Mouse (Mus musculus): Measurements from ENCODE around the gene Glrx5. TPM values are rescaled to one million over a fixed set of nuclear protein-coding genes. Genes with fewer than 3 reads are reported as not detected.

The Glrx5 gene
- polyA plus RNA-seq, 1 experiment = 69.7 TPM

DNA sequence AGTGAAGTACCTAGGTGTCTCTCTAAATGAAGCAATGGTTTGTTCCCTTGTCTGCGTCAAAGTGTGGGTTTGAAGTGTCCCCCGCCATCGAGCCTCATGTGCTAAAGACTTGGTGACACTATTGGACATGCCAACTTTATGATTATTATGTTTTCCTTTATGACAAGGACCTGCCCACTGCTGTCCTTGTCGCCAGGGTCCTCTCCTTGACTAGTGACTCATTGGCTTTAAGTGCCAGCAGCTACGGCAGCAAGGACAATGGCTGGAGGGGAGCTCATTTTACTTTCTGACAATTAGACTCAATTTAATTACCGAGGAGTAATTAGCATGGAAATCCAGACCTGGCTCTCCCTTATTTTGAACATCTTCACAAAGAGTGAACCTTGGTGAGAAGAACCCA, 52.3 kb downstream of the Glrx5 start:
- no peak for TF ChIP-seq POLR2A (IDR thresholded peaks at IDR 0.05; ENCODE audit: extremely low read depth, insufficient read depth, low read length)
- no peak for TF ChIP-seq CTCF (IDR thresholded peaks at IDR 0.05; ENCODE audit: extremely low read depth, insufficient read depth, low read length)
- no peak overlapping the region for H3K4me3 ChIP-seq (ENCODE audit: insufficient read depth, low read length)
- H3K27ac ChIP-seq (ENCODE audit: insufficient read depth, low read length) = no peak overlapping the region
- no peaks in the 10 kb centered on the region for H3K4me1 ChIP-seq (ENCODE audit: control insufficient read depth, insufficient read depth, low read length)

DNA sequence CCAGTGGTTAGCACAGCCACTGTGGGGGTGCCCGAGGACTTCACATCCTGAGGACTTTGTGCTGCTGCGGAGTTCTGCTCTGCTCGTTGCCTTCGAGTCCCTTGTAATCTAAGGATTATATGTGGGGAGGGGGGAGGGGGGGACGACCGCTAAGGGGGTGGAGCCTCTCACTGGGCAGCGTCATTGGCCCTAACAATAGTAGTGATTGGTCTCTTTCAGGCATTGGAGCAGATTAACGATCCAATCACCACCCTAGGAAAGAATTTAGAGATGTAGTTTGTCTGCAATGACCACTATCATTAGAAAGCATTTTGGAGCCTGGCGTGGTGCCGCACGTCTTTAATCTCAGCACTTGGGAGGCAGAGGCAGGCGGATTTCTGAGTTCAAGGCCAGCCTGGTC, 52.8 kb downstream of the Glrx5 start:
- Histone ChIP-seq H3K27ac (ENCODE audit: insufficient read depth, low read length) (no peak overlapping the region), H3K4me3 (ENCODE audit: insufficient read depth, low read length) (no peak overlapping the region), H3K4me1 (ENCODE audit: control insufficient read depth, insufficient read depth, low read length) (no peaks in the 10 kb centered on the region)
- TF ChIP-seq POLR2A (IDR thresholded peaks at IDR 0.05; ENCODE audit: extremely low read depth, insufficient read depth, low read length) (no peak), CTCF (IDR thresholded peaks at IDR 0.05; ENCODE audit: extremely low read depth, insufficient read depth, low read length) (no peak)

DNA sequence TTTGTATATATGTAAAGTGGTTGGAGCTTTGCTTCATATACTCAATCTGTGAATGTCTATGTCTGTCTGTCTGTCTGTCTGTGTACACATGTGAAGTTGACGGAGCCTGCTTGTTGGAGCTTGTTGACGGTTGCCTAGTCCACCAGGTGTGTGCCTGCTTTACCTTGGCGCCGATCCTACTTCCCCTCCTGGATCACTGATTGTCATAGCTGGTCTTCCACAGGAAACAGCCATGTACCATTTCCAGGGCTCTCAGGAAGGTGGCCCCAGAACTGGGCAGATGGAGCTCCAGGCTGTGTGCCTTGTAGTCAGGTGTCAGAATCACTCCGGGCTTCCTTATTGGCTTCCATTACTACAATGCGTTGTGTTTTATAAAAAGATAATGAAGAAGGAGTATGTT, 54.3 kb downstream of the Glrx5 start:
- Histone ChIP-seq H3K4me1 (ENCODE audit: control insufficient read depth, insufficient read depth, low read length) (no peaks in the 10 kb centered on the region), H3K4me3 (ENCODE audit: insufficient read depth, low read length) (no peak overlapping the region), H3K27ac (ENCODE audit: insufficient read depth, low read length) (no peak overlapping the region)
- TF ChIP-seq POLR2A (IDR thresholded peaks at IDR 0.05; ENCODE audit: extremely low read depth, insufficient read depth, low read length) = no peak

DNA sequence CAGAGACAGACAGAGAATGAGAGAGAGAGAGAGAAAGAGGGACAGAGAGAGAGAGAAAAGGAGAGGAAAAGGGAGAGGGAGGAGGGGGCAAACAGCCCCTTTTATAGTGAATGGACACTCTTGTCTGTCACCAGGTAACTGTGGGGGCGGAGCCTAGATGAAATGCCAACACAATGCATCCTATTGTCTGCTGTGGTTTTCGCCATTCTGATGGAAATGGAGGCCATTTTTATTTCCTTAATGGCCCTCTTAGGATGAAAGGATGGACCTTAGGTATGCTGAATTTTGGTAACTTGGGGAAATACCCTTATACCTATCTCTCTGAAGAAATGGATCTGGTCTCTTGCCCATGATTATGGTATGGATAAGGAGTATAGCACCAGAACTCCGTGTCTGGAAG, 54.9 kb downstream of the Glrx5 start:
- Histone ChIP-seq H3K4me1 (ENCODE audit: control insufficient read depth, insufficient read depth, low read length) (peaks cover 3% of the 10 kb centered on the region; the same call in 1 of the 2 replicates), H3K27ac (ENCODE audit: insufficient read depth, low read length) (no peak overlapping the region), H3K4me3 (ENCODE audit: insufficient read depth, low read length) (no peak overlapping the region)
- TF ChIP-seq CTCF (IDR thresholded peaks at IDR 0.05; ENCODE audit: extremely low read depth, insufficient read depth, low read length) (no peak), POLR2A (IDR thresholded peaks at IDR 0.05; ENCODE audit: extremely low read depth, insufficient read depth, low read length) (no peak)

DNA sequence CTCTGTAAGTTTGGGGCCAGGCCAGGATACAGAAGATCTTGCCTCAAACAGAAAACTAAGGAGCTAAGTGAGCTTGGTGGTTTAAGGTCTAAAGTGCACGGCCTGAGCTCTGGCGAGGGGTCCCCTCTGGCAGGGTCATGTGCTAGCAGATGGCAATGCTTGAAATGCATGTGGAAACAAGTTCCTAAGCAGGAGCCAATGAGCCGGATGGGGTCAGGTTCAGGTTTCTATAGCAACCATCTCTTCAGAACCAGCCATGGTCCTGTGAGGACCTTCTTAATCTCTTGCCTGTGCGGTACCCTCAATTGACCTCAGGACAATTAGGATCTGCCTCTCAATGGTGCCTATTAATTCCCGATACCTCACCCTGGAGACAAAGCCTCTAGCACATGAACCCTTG, 56.7 kb downstream of the Glrx5 start:
- Histone ChIP-seq H3K4me1 (ENCODE audit: control insufficient read depth, insufficient read depth, low read length) (peaks cover 9% of the 10 kb centered on the region; the same call in 1 of the 2 replicates), H3K27ac (ENCODE audit: insufficient read depth, low read length) (no peak overlapping the region), H3K4me3 (ENCODE audit: insufficient read depth, low read length) (no peak overlapping the region)
- TF ChIP-seq CTCF (IDR thresholded peaks at IDR 0.05; ENCODE audit: extremely low read depth, insufficient read depth, low read length) (no peak), POLR2A (IDR thresholded peaks at IDR 0.05; ENCODE audit: extremely low read depth, insufficient read depth, low read length) (no peak)

DNA sequence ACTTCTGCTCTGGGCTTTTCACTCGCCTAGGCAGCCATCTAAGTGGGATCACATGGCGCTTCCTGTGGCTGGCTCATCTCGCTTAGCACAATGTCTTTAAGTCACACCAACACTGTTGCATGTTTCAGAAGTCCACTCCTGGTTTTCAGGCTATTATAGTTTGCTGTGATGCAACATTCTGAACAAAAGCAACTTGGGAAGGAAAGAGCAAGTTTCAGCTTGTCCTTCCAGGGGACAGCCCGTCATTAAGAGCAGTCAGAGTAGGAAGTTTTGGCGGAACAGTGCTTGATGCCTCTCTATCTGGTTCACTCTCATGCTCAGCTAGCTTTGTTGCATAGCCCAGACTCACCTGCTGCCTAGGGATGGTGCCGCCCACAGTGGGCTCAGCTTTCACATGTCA, 59.1 kb downstream of the Glrx5 start:
- no peak overlapping the region for H3K27ac ChIP-seq (ENCODE audit: insufficient read depth, low read length)
- H3K4me1 ChIP-seq (ENCODE audit: control insufficient read depth, insufficient read depth, low read length) = peaks cover 9% of the 10 kb centered on the region; the same call in 1 of the 2 replicates
- H3K4me3 ChIP-seq (ENCODE audit: insufficient read depth, low read length) = no peak overlapping the region
- TF ChIP-seq CTCF (IDR thresholded peaks at IDR 0.05; ENCODE audit: extremely low read depth, insufficient read depth, low read length) (no peak), POLR2A (IDR thresholded peaks at IDR 0.05; ENCODE audit: extremely low read depth, insufficient read depth, low read length) (no peak)

Other genes starting within 250 kb of the Glrx5 start
- gene Clmn, start 167.6 kb upstream of the Glrx5 start, polyA plus RNA-seq (2012; rRNA removed) = 20.6 and 21.2 TPM in 2 replicates
- 0.68 and 0.90 TPM in 2 replicates for gene Syne3, start 22.9 kb upstream of the Glrx5 start, polyA plus RNA-seq (2012; rRNA removed)
- gene Tcl1b2, start 113.3 kb downstream of the Glrx5 start, polyA plus RNA-seq (2012; rRNA removed) = not detected in 2 replicates
- gene Tcl1b1, start 127.0 kb downstream of the Glrx5 start, polyA plus RNA-seq (2012; rRNA removed) = not detected in 2 replicates
- gene Tcl1b5, start 143.7 kb downstream of the Glrx5 start, polyA plus RNA-seq (2012; rRNA removed) = not detected in 2 replicates
- not detected in 2 replicates for gene Tcl1b3, start 158.4 kb downstream of the Glrx5 start, polyA plus RNA-seq (2012; rRNA removed)
- not detected in 2 replicates for gene Tcl1b4, start 169.3 kb downstream of the Glrx5 start, polyA plus RNA-seq (2012; rRNA removed)
- gene Tcl1, start 190.1 kb downstream of the Glrx5 start, polyA plus RNA-seq (2012; rRNA removed) = not detected in 2 replicates